Mouse (Mus musculus): ENCODE data around the gene Col4a3. TPM values are rescaled to one million over a fixed set of nuclear protein-coding genes. Genes with fewer than 3 reads are reported as not detected.

The Col4a3 gene
- total and polyA plus RNA-seq, 2 experiments from 2014 or later: 0.27 to 0.35 TPM

GRCm38 (mm10) chr1:82608646-82609262 lies 22.0 kb downstream of the Col4a3 start:
- H3K4me1 ChIP-seq (ENCODE audit: insufficient read depth, low read length): no peaks in the 10 kb centered on the region
- H3K4me3 ChIP-seq (ENCODE audit: low read depth, low read length): no peak overlapping the region
- 69% methylated on average over 9 of the region's 9 CpGs for WGBS
- no peak for ATAC-seq (ENCODE audit: low FRiP score)
- no peak overlapping the region for H3K9ac ChIP-seq (replicated peaks; ENCODE audit: low read length, poor library complexity, severe bottlenecking)
- no peaks in the 10 kb centered on the region for H3K36me3 ChIP-seq (ENCODE audit: insufficient read depth, low read length)
- no peaks in the 10 kb centered on the region for H3K9me3 ChIP-seq (ENCODE audit: low read length)
- no peak overlapping the region for H3K4me2 ChIP-seq (ENCODE audit: low read depth, low read length, poor library complexity, severe bottlenecking)
- H3K27ac ChIP-seq (ENCODE audit: low read depth, low read length): no peak overlapping the region
- DNase-seq (ENCODE audit: low spot score): peak; percentile 13
- TF ChIP-seq CTCF (IDR thresholded peaks at IDR 0.05): no peak
- H3K27me3 ChIP-seq (ENCODE audit: insufficient read depth, low read length): no peaks in the 10 kb centered on the region

DNA sequence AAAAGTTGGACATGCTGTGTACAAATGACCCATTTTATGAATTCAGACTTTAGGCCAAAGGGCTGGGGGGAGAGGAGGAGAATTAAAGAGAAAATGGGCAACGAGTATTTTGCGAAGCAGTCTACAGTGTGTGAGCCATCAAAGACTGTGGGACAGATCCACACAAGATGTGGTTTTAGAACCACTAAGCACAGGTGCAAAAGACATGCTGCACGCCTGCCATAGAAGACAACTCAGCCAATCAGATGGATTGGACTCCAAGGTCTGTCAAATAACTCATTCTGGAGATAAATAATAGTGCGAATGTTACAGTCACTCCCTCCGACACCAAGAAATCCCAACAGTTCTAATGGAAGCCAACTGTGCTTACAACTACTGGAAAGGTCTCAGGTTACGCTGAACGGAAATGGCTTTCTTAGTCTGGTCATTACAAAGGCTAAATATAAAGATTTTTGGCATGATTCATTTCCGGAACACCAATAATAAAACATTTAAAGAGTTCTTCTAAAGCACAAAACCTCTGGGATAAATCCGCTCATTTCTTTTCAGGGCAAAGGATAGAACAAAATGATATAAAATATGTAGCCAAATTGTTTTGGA lies 25.4 kb downstream of the Col4a3 start:
- no peaks in the 10 kb centered on the region for H3K27me3 ChIP-seq (ENCODE audit: insufficient read depth, low read length)
- H3K4me1 ChIP-seq (ENCODE audit: insufficient read depth, low read length): no peaks in the 10 kb centered on the region
- 91% methylated on average over 9 of the region's 9 CpGs for WGBS
- H3K4me3 ChIP-seq (ENCODE audit: low read depth, low read length): no peak overlapping the region
- no peaks in the 10 kb centered on the region for H3K36me3 ChIP-seq (ENCODE audit: insufficient read depth, low read length)
- H3K9ac ChIP-seq (replicated peaks; ENCODE audit: low read length, poor library complexity, severe bottlenecking): no peak overlapping the region
- H3K9me3 ChIP-seq (ENCODE audit: low read length): no peaks in the 10 kb centered on the region
- no peak for DNase-seq (ENCODE audit: low spot score)
- H3K27ac ChIP-seq (ENCODE audit: low read depth, low read length): no peak overlapping the region
- no peak for TF ChIP-seq CTCF (IDR thresholded peaks at IDR 0.05)
- no peak for ATAC-seq (ENCODE audit: low FRiP score)
- H3K4me2 ChIP-seq (ENCODE audit: low read depth, low read length, poor library complexity, severe bottlenecking): no peak overlapping the region

- no peak for TF ChIP-seq CTCF (IDR thresholded peaks at IDR 0.05)
- Histone ChIP-seq H3K27ac (ENCODE audit: low read depth, low read length) (no peak overlapping the region), H3K4me1 (ENCODE audit: insufficient read depth, low read length) (no peaks in the 10 kb centered on the region), H3K4me2 (ENCODE audit: low read depth, low read length, poor library complexity, severe bottlenecking) (no peak overlapping the region), H3K36me3 (ENCODE audit: insufficient read depth, low read length) (no peaks in the 10 kb centered on the region), H3K4me3 (ENCODE audit: low read depth, low read length) (no peak overlapping the region), H3K27me3 (ENCODE audit: insufficient read depth, low read length) (no peaks in the 10 kb centered on the region), H3K9ac (replicated peaks; ENCODE audit: low read length, poor library complexity, severe bottlenecking) (no peak overlapping the region), H3K9me3 (ENCODE audit: low read length) (no peaks in the 10 kb centered on the region)
- 78% methylated on average over 5 of the region's 5 CpGs for WGBS
- ATAC-seq (ENCODE audit: low FRiP score) (no peak), DNase-seq (ENCODE audit: low spot score) (no peak)
Measured at GRCm38 (mm10) chr1:82618001-82618400, 31.3 kb downstream of the Col4a3 start.

DNA sequence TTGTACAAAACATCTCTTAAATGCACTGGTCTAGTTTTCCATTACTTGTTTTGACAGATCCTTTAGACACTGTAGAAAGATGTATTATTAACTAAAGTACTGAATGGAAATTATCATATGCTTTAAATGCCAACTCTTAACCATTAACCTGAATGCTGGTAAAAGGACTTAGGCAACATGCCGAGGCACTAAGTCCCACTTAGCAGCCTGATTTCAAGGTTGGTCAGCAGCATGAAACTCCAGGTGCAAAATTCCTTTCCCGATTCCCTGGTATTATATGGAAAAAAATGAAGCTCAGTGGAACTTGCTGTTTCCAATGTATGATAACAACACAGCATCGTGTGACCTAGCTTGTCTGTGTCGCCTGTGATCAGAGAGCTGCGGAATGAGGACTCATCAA lies 31.9 kb downstream of the Col4a3 start:
- no peak for DNase-seq (ENCODE audit: low spot score)
- no peaks in the 10 kb centered on the region for H3K36me3 ChIP-seq (ENCODE audit: insufficient read depth, low read length)
- no peak overlapping the region for H3K9ac ChIP-seq (replicated peaks; ENCODE audit: low read length, poor library complexity, severe bottlenecking)
- WGBS: 87% methylated on average over 5 of the region's 5 CpGs
- H3K4me2 ChIP-seq (ENCODE audit: low read depth, low read length, poor library complexity, severe bottlenecking): no peak overlapping the region
- H3K4me1 ChIP-seq (ENCODE audit: insufficient read depth, low read length): no peaks in the 10 kb centered on the region
- no peak overlapping the region for H3K27ac ChIP-seq (ENCODE audit: low read depth, low read length)
- H3K4me3 ChIP-seq (ENCODE audit: low read depth, low read length): no peak overlapping the region
- no peak for TF ChIP-seq CTCF (IDR thresholded peaks at IDR 0.05)
- no peak for ATAC-seq (ENCODE audit: low FRiP score)
- H3K9me3 ChIP-seq (ENCODE audit: low read length): no peaks in the 10 kb centered on the region
- H3K27me3 ChIP-seq (ENCODE audit: insufficient read depth, low read length): no peaks in the 10 kb centered on the region

DNA sequence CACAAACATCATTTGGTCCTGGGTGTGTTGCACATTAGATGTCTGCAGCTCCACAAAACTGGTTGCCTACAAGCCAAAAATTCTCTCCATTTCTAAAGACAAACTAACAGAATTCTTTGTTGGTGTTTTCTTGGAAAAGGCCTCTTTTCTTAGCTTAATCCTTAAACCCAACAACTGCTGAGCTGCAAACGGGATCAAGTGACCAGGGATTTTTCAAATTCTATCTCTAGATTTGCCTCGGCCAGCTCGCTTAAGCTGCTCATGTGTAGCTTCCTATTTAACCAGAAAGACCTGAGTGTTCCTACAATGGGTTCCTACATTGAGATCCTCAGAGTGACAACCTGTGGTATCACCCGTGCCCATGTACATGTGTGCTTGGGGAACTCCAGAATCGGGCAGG lies 33.3 kb downstream of the Col4a3 start:
- Histone ChIP-seq H3K36me3 (ENCODE audit: insufficient read depth, low read length) (no peaks in the 10 kb centered on the region), H3K27me3 (ENCODE audit: insufficient read depth, low read length) (no peaks in the 10 kb centered on the region), H3K4me1 (ENCODE audit: insufficient read depth, low read length) (no peaks in the 10 kb centered on the region), H3K27ac (ENCODE audit: low read depth, low read length) (no peak overlapping the region), H3K9ac (replicated peaks; ENCODE audit: low read length, poor library complexity, severe bottlenecking) (no peak overlapping the region), H3K9me3 (ENCODE audit: low read length) (no peaks in the 10 kb centered on the region), H3K4me2 (ENCODE audit: low read depth, low read length, poor library complexity, severe bottlenecking) (no peak overlapping the region), H3K4me3 (ENCODE audit: low read depth, low read length) (no peak overlapping the region)
- WGBS: 75% methylated on average over 5 of the region's 5 CpGs
- ATAC-seq (ENCODE audit: low FRiP score) (no peak), DNase-seq (ENCODE audit: low spot score) (no peak)
- no peak for TF ChIP-seq CTCF (IDR thresholded peaks at IDR 0.05)

- TF ChIP-seq CTCF (IDR thresholded peaks at IDR 0.05): no peak
- H3K4me2 ChIP-seq (ENCODE audit: low read depth, low read length, poor library complexity, severe bottlenecking): no peak overlapping the region
- H3K4me3 ChIP-seq (ENCODE audit: low read depth, low read length): no peak overlapping the region
- no peaks in the 10 kb centered on the region for H3K36me3 ChIP-seq (ENCODE audit: insufficient read depth, low read length)
- ATAC-seq (ENCODE audit: low FRiP score): no peak
- no peaks in the 10 kb centered on the region for H3K4me1 ChIP-seq (ENCODE audit: insufficient read depth, low read length)
- H3K9ac ChIP-seq (replicated peaks; ENCODE audit: low read length, poor library complexity, severe bottlenecking): no peak overlapping the region
- no peaks in the 10 kb centered on the region for H3K9me3 ChIP-seq (ENCODE audit: low read length)
- no peak for DNase-seq (ENCODE audit: low spot score)
- WGBS: 74% methylated on average over 6 of the region's 6 CpGs
- H3K27ac ChIP-seq (ENCODE audit: low read depth, low read length): no peak overlapping the region
- H3K27me3 ChIP-seq (ENCODE audit: insufficient read depth, low read length): no peaks in the 10 kb centered on the region
Measured at GRCm38 (mm10) chr1:82624934-82625333, 38.2 kb downstream of the Col4a3 start.

Data from midbrain, postnatal 0 days (tissue).